Mouse (Mus musculus) CH12.LX (cell line): ENCODE data around the gene Dmrtc2. TPM values are rescaled to one million over a fixed set of nuclear protein-coding genes. Genes with fewer than 3 reads are reported as not detected.
A peak's percentile ranks its signal among the peaks of the same experiment; 100 is the strongest.

Source experiments
- DNase-seq: peaks from one replicate; pipeline ENCODE4 v3.0.0-alpha.2; 2013; ENCODE audit errors: extremely low read depth
- H3K27ac ChIP-seq: 2 replicates; pipeline ENCODE4 v1.5.1; 2012; ENCODE audit warnings: low read depth, mild to moderate bottlenecking, control low read depth, moderate library complexity; ENCODE audit not compliant: insufficient read depth
- H3K27me3 ChIP-seq: replicated peaks from 2 replicates; pipeline ENCODE3; 2012; ENCODE audit warnings: inconsistent platforms
- H3K36me3 ChIP-seq, 2 experiments: replicated peaks in 1 of 2; 2 replicates each; pipeline versions ENCODE3 to v1.6.1; 2012; ENCODE audit warnings: inconsistent platforms in 1 of 2, low read length in 1 of 2, mild to moderate bottlenecking in 1 of 2, mixed read lengths in 1 of 2, moderate library complexity in 1 of 2; ENCODE audit not compliant: control insufficient read depth in 1 of 2, insufficient read depth in 1 of 2
- H3K4me1 ChIP-seq, 2 experiments: 2 replicates each; pipeline ENCODE4 v1.6.1; 2012; ENCODE audit warnings: inconsistent platforms in 1 of 2, moderate library complexity in 1 of 2; ENCODE audit not compliant: insufficient read depth in 2 of 2, control insufficient read depth in 1 of 2
- H3K4me2 ChIP-seq: 2 replicates; pipeline ENCODE4 v1.6.1; 2012; ENCODE audit warnings: low read depth, mild to moderate bottlenecking, control low read depth; ENCODE audit not compliant: poor library complexity, insufficient read depth, severe bottlenecking
- H3K4me3 ChIP-seq, 3 experiments: fragments of 150-350 bp in 1 of 3; sonication (generic) in 1 of 3; replicated peaks in 1 of 3; 2 replicates each; pipeline versions ENCODE3 to v1.5.1; 2011 to 2012; ENCODE audit warnings: low read depth in 2 of 3, low read length in 2 of 3, mild to moderate bottlenecking in 2 of 3, moderate library complexity in 2 of 3, control low read depth in 1 of 3, improper control_type of control experiment in 1 of 3, inconsistent platforms in 1 of 3, mixed read lengths in 1 of 3; ENCODE audit not compliant: poor library complexity in 1 of 3
- H3K79me2 ChIP-seq: replicated peaks from 2 replicates; pipeline ENCODE4 v1.6.1; 2012; ENCODE audit warnings: mild to moderate bottlenecking, moderate library complexity; ENCODE audit not compliant: control insufficient read depth, poor library complexity, insufficient read depth, severe bottlenecking; ENCODE audit errors: extremely low read depth
- H3K9ac ChIP-seq: 2 replicates; pipeline ENCODE4 v1.6.1; 2012; ENCODE audit warnings: low read depth, mild to moderate bottlenecking, control low read depth, moderate library complexity; ENCODE audit not compliant: insufficient read depth
- H3K9me3 ChIP-seq: replicated peaks from 2 replicates; pipeline ENCODE3; 2012; ENCODE audit warnings: low read length, inconsistent platforms, mixed read lengths
- BHLHE40 ChIP-seq: IDR thresholded peaks from 2 replicates; pipeline ENCODE4 v1.6.1; 2011; ENCODE audit warnings: mild to moderate bottlenecking, low read depth, low read length, improper control_type of control experiment
- CHD1 ChIP-seq: IDR thresholded peaks from 2 replicates; pipeline ENCODE4 v1.6.1; 2012; ENCODE audit warnings: low read depth, low read length, improper control_type of control experiment, inconsistent platforms
- CHD2 ChIP-seq: IDR thresholded peaks from 2 replicates; pipeline ENCODE4 v1.6.1; 2011; ENCODE audit warnings: low read length, improper control_type of control experiment
- CTCF ChIP-seq, 2 experiments: IDR thresholded peaks in 1 of 2; conservative IDR thresholded peaks in 1 of 2; 2 replicates each; pipeline ENCODE4 v1.5.1; 2011 to 2012; ENCODE audit warnings: low read depth in 2 of 2, low read length in 2 of 2, improper control_type of control experiment in 1 of 2, inconsistent platforms in 1 of 2, mild to moderate bottlenecking in 1 of 2, moderate library complexity in 1 of 2
- E2F4 ChIP-seq: IDR thresholded peaks from 2 replicates; pipeline ENCODE4 v1.6.1; 2011; ENCODE audit warnings: low read depth, low read length, improper control_type of control experiment; ENCODE audit not compliant: insufficient replicate concordance
- ELF1 ChIP-seq: IDR thresholded peaks from 2 replicates; pipeline ENCODE4 v1.6.1; 2014; ENCODE audit warnings: low read depth, mild to moderate bottlenecking, inconsistent platforms, low read length, improper control_type of control experiment
- EP300 ChIP-seq: IDR thresholded peaks from 2 replicates; pipeline ENCODE4 v1.6.1; 2011; ENCODE audit warnings: low read length, improper control_type of control experiment
- ETS1 ChIP-seq: conservative IDR thresholded peaks from 2 replicates; pipeline ENCODE4 v1.6.1; 2012; ENCODE audit warnings: low read depth, mild to moderate bottlenecking, inconsistent platforms, low read length, improper control_type of control experiment, moderate library complexity
- GABPA ChIP-seq: IDR thresholded peaks from 2 replicates; pipeline ENCODE4 v1.6.1; 2012; ENCODE audit warnings: low read depth, low read length, improper control_type of control experiment, inconsistent platforms; ENCODE audit not compliant: insufficient replicate concordance
- KAT2A ChIP-seq: IDR thresholded peaks from 2 replicates; pipeline ENCODE4 v1.6.1; 2012; ENCODE audit warnings: low read length, improper control_type of control experiment, inconsistent platforms; ENCODE audit not compliant: insufficient replicate concordance
- MAFK ChIP-seq: IDR thresholded peaks from 2 replicates; pipeline ENCODE4 v1.6.1; 2011; ENCODE audit warnings: low read length, improper control_type of control experiment; ENCODE audit not compliant: insufficient replicate concordance
- MAX ChIP-seq: IDR thresholded peaks from 2 replicates; pipeline ENCODE4 v1.6.1; 2011; ENCODE audit warnings: low read length, improper control_type of control experiment
- MYC ChIP-seq: IDR thresholded peaks from 2 replicates; pipeline ENCODE4 v1.6.1; 2011; ENCODE audit warnings: low read depth, mild to moderate bottlenecking, improper control_type of control experiment, low read length
- NELFE ChIP-seq: IDR thresholded peaks from 2 replicates; pipeline ENCODE4 v1.6.1; 2011; ENCODE audit warnings: low read depth, low read length, improper control_type of control experiment
- PAX5 ChIP-seq: IDR thresholded peaks from 2 replicates; pipeline ENCODE4 v1.6.1; 2012; ENCODE audit warnings: low read length, inconsistent platforms, mixed read lengths
- POLR2A ChIP-seq: IDR thresholded peaks from 2 replicates; pipeline ENCODE4 v1.6.1; 2011; ENCODE audit warnings: low read depth, mild to moderate bottlenecking, improper control_type of control experiment, low read length
- POLR2AphosphoS2 ChIP-seq: IDR thresholded peaks from 2 replicates; pipeline ENCODE4 v1.6.1; 2011; ENCODE audit warnings: low read depth, low read length, improper control_type of control experiment
- RAD21 ChIP-seq: IDR thresholded peaks from 2 replicates; pipeline ENCODE4 v1.6.1; 2011; ENCODE audit warnings: low read depth, mild to moderate bottlenecking, low read length, improper control_type of control experiment, moderate library complexity
- RCOR1 ChIP-seq: conservative IDR thresholded peaks from 2 replicates; pipeline ENCODE4 v1.6.1; 2012; ENCODE audit warnings: low read depth, mild to moderate bottlenecking, inconsistent platforms, low read length, improper control_type of control experiment
- SIN3A ChIP-seq: IDR thresholded peaks from 2 replicates; pipeline ENCODE4 v1.6.1; 2012; ENCODE audit warnings: low read length, improper control_type of control experiment, inconsistent platforms
- TBP ChIP-seq: conservative IDR thresholded peaks from 2 replicates; pipeline ENCODE4 v1.6.1; 2011; ENCODE audit warnings: low read depth, low read length, improper control_type of control experiment
- TCF12 ChIP-seq: IDR thresholded peaks from 2 replicates; pipeline ENCODE4 v1.6.1; 2014; ENCODE audit warnings: low read depth, mild to moderate bottlenecking, inconsistent platforms, low read length, improper control_type of control experiment
- ZC3H11A ChIP-seq: IDR thresholded peaks from 2 replicates; pipeline ENCODE4 v1.6.1; 2012; ENCODE audit warnings: low read depth, mild to moderate bottlenecking, inconsistent platforms, low read length, improper control_type of control experiment
- ZKSCAN1 ChIP-seq: IDR thresholded peaks from 2 replicates; pipeline ENCODE4 v1.6.1; 2012; ENCODE audit warnings: low read depth, inconsistent platforms, low read length, improper control_type of control experiment, borderline replicate concordance
- ZMIZ1 ChIP-seq: IDR thresholded peaks from 2 replicates; pipeline ENCODE4 v1.6.1; 2012; ENCODE audit warnings: low read depth, mild to moderate bottlenecking, inconsistent platforms, low read length, improper control_type of control experiment
- ZNF384 ChIP-seq: IDR thresholded peaks from 2 replicates; pipeline ENCODE4 v1.6.1; 2012; ENCODE audit warnings: low read depth, low read length, improper control_type of control experiment, inconsistent platforms
- dilution Hi-C: fragments of 300-500 bp; cut with MboI; formaldehyde crosslinking; loops from 2 replicates; pipeline ENCODE4 v1.14.3; 2020; ENCODE audit warnings: low sequenced_read_pairs; ENCODE audit not compliant: extremely low pct_unique_long_range_greater_than_20kb, extremely low pct_ligation_motif_present
- in situ Hi-C: fragments of 300-500 bp; cut with MboI; formaldehyde crosslinking; loops from 3 replicates; pipeline ENCODE4 v1.14.3; 2019; ENCODE audit warnings: low sequenced_read_pairs, low pct_ligation_motif_present, low pct_unique_long_range_greater_than_20kb, mixed read lengths
- polyA plus RNA-seq: library from polyadenylated mRNA; unstranded; fragments of >175 nt; gene quantifications from 2 replicates; pipeline ENCODE4 v1.2.1, GENCODE M21; 2012; ENCODE audit warnings: low read depth; ENCODE audit not compliant: insufficient read length
- total RNA-seq, 2 experiments: library from RNA; depleted of rRNA; stranded (reverse); fragments of 300-350 nt in 1 of 2; fragments of >200 nt in 1 of 2; gene quantifications; 2 replicates each; pipeline ENCODE4 v1.2.3; 2012 to 2014

Gene Dmrtc2
- total and polyA plus RNA-seq, 3 experiments: not detected

DNA sequence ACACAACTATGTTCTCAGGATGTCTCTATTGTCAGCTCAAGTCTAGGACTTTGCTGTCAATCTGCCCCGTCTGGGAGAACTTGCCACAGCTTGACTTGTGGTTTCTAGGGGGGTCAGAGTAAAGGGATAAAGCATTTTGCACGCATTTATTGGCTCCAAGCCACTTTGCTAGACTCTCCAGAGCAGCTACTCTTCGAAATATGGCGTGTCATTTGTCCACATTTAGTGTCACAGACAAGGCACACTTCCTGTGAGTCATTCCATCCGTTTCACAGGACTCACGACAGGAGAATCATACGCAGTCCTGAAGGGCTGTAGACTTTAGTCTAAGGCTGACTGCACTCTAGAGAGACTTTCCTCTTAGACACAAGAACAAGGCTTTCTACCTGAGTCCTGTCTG lies 45.4 kb upstream of the Dmrtc2 start (continued):
- TF ChIP-seq NELFE (no peak), EP300 (peak; percentile 68), BHLHE40 (peak; percentile 67), TBP (no peak), ZKSCAN1 (no peak), SIN3A (0 out of 2 replicates have a peak, but pooled peaks have one; percentile 38), ZMIZ1 (no peak), ZNF384 (no peak), POLR2AphosphoS2 (no peak), ELF1 (no peak), RAD21 (no peak), POLR2A (no peak), ZC3H11A (no peak), CTCF (conservative IDR thresholded peaks at IDR 0.05 in 1 of 2, IDR thresholded peaks at IDR 0.05 in 1 of 2; ENCODE audit: low read depth in 2 of 2, low read length in 2 of 2) (no peak)

DNA sequence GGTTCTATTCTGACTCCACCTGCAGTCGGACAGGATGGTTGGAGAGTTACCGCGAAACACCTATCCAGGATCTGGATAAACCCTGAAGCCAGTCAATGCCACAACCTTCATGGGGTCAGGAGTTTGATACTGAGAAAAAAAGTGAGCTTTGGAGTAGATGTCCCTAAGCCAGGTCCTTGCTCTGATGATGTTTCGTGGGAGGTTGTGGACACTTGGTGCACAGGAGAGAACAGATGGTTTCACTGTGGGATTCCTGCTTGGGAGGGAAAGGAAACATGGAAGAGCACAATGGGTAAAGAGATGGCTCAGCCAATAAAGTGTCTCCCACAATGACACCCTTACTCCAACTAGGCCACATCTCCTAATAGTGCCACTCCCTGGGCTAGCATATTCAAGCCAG lies 42.7 kb upstream of the Dmrtc2 start:
- H3K27ac ChIP-seq: no peak overlapping the region
- no peaks in the 10 kb centered on the region for H3K36me3 ChIP-seq
- DNase-seq: no peak
- no peaks in the 10 kb centered on the region for H3K9me3 ChIP-seq
- dilution Hi-C loops (no loop called here), in situ Hi-C loops (no loop called here)
- H3K79me2 ChIP-seq: no peaks in the 10 kb centered on the region
- no peak for TF ChIP-seq MAFK
- TF ChIP-seq BHLHE40: no peak
- TF ChIP-seq PAX5: no peak
- no peak for TF ChIP-seq CHD2
- no peak for TF ChIP-seq GABPA
- TF ChIP-seq CHD1: no peak
- no peak for TF ChIP-seq ZMIZ1
- no peak for TF ChIP-seq E2F4
- TF ChIP-seq RCOR1: no peak
- no peak for TF ChIP-seq MYC
- no peak for TF ChIP-seq NELFE
- no peak for TF ChIP-seq SIN3A
- TF ChIP-seq KAT2A: no peak
- no peak for TF ChIP-seq TCF12
- TF ChIP-seq ETS1: no peak
- TF ChIP-seq EP300: no peak
- TF ChIP-seq ZNF384: no peak
- no peak for TF ChIP-seq MAX
- H3K4me3 ChIP-seq: no peak overlapping the region
- H3K4me1 ChIP-seq: peaks cover 3 to 13% of the 10 kb centered on the region in 2 experiments
- H3K9ac ChIP-seq: no peak overlapping the region
- H3K27me3 ChIP-seq: no peaks in the 10 kb centered on the region
- no peak overlapping the region for H3K4me2 ChIP-seq
